In the genomic region with DNA sequence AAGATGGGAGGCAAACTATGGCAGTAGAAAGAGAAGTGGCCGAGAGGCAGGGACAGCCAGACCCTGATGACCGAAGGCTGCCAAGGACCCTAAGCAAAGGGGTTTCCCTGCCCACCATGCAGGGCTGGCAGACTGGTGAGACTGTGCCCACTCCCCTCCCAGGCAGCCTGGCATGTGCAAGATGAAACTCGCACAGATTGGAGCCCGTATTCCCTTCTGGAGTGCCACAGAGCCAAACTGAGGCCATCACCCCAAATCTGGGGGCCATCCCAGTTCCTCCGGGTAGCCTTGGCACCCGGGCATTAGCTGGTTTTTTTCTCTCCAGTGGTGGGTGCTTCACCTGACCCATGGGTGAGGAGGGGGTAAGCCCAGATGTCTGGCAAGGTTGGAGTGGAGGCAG, we compare ENCODE assay signal across 10 mouse cellular contexts. TPM values are rescaled to one million over a fixed set of nuclear protein-coding genes. Genes with fewer than 3 reads are reported as not detected.
DNase-seq lines count a peak whose midpoint lies in the region; ATAC-seq lines count a peak whose summit lies in the region.
"Had no signal": no experiment of that assay in that cellular context is flagged by ENCODE, and none has a peak within 500 bp of the region (broad histone marks: within the 10 kb centered on the region; RNA-seq: fewer than 3 reads in every experiment).

No protein-coding gene starts in this region.

- peaks cover 56% of the 10 kb centered on the region for H3K4me1 ChIP-seq in lung, embryonic 15.5 days
- H3K4me1 ChIP-seq in forebrain, embryonic 16.5 days (replicated peaks; ENCODE audit: control insufficient read depth, insufficient read depth, low read length): peaks cover 70% of the 10 kb centered on the region
- peaks cover 77% of the 10 kb centered on the region for H3K4me1 ChIP-seq in neural tube, embryonic 13.5 days (replicated peaks)

- intact Hi-C loops in heart, postnatal 14 days (cut with DNase I): loop anchor here (2.0 to 5.0 kb wide), 3 partner anchors 13 to 36 kb away; no protein-coding TSS in a partner anchor

- no peak for ATAC-seq in lung, embryonic 15.5 days (ENCODE audit: borderline replicate concordance, extremely low read depth, low FRiP score, low TSS enrichment)
- no peak for ATAC-seq in forebrain, embryonic 16.5 days
- no peak for ATAC-seq in neural tube, embryonic 13.5 days (ENCODE audit: low read depth)
- no peak for ATAC-seq in erythroblast, adult 5-6 weeks (replicated peaks; ENCODE audit: low FRiP score, poor library complexity, severe bottlenecking)
- ATAC-seq: inflammation-experienced regulatory T-cells, adult 6 months had no signal

- peak; percentile 94 for DNase-seq in heart, adult 11 months
- DNase-seq in heart, postnatal 14 days: no peak
- DNase-seq in lung, postnatal 25 days (ENCODE audit: low spot score): no peak
- DNase-seq in thymus, postnatal 10 days (ENCODE audit: low spot score in 2 of 2): no peak

- no peaks in the 10 kb centered on the region for H3K27me3 ChIP-seq in lung, embryonic 15.5 days
- no peaks in the 10 kb centered on the region for H3K27me3 ChIP-seq in forebrain, embryonic 16.5 days (replicated peaks; ENCODE audit: control insufficient read depth, insufficient read depth, low read length)
- H3K27me3 ChIP-seq in neural tube, embryonic 13.5 days: peaks cover 90% of the 10 kb centered on the region

- H3K9me3 ChIP-seq in lung, embryonic 15.5 days: no peaks in the 10 kb centered on the region
- H3K9me3 ChIP-seq in forebrain, embryonic 16.5 days (ENCODE audit: control insufficient read depth, low read length): no peaks in the 10 kb centered on the region
- H3K9me3 ChIP-seq in neural tube, embryonic 13.5 days: no peaks in the 10 kb centered on the region

- peak overlapping the region; percentile 86; the same call in 1 of the 2 replicates for H3K4me3 ChIP-seq in lung, embryonic 15.5 days
- H3K4me3 ChIP-seq in forebrain, embryonic 16.5 days (replicated peaks; ENCODE audit: low read length): peak overlapping the region; percentile 76
- peak overlapping the region; percentile 77 for H3K4me3 ChIP-seq in neural tube, embryonic 13.5 days

- 76% methylated on average over 6 of the region's 6 CpGs for WGBS in lung, embryonic 15.5 days
- WGBS in forebrain, embryonic 16.5 days: 34% methylated on average over 6 of the region's 6 CpGs
- WGBS in neural tube, embryonic 13.5 days: 72% methylated on average over 6 of the region's 6 CpGs

- H3K27ac ChIP-seq in lung, embryonic 15.5 days: no peak overlapping the region
- H3K27ac ChIP-seq in forebrain, embryonic 16.5 days (ENCODE audit: low read length): peak overlapping the region; percentile 99
- peak overlapping the region; percentile 42 for H3K27ac ChIP-seq in neural tube, embryonic 13.5 days (replicated peaks)
- H3K27ac ChIP-seq: liver, embryonic 14.5 days had no signal

- peaks cover 5% of the 10 kb centered on the region; the same call in 1 of the 2 replicates for H3K36me3 ChIP-seq in lung, embryonic 15.5 days
- no peaks in the 10 kb centered on the region for H3K36me3 ChIP-seq in forebrain, embryonic 16.5 days (ENCODE audit: control insufficient read depth, insufficient read depth)
- H3K36me3 ChIP-seq in neural tube, embryonic 13.5 days: no peaks in the 10 kb centered on the region

- peak overlapping the region; percentile 81 for H3K4me2 ChIP-seq in lung, embryonic 15.5 days
- H3K4me2 ChIP-seq in forebrain, embryonic 16.5 days (ENCODE audit: low read length): peak overlapping the region; percentile 73
- peak overlapping the region; percentile 83 for H3K4me2 ChIP-seq in neural tube, embryonic 13.5 days

- H3K9ac ChIP-seq in lung, embryonic 15.5 days: 0 out of 2 replicates have a peak overlapping the region, but pooled peaks have one; percentile 93
- H3K9ac ChIP-seq in forebrain, embryonic 16.5 days (replicated peaks; ENCODE audit: low read depth, low read length): peak overlapping the region; percentile 98
- H3K9ac ChIP-seq in neural tube, embryonic 13.5 days: peak overlapping the region; percentile 94
- H3K9ac ChIP-seq: liver, embryonic 14.5 days had no signal

RNA-seq across cellular contexts. Expression of a gene that starts 2.2 kb away (rescaled TPM):
- total RNA-seq in heart, postnatal 14 days (2021): 100 to 1,000 TPM; 276 to 280 TPM
- 39.2 and 42.7 TPM in 2 replicates for polyA plus RNA-seq in lung, embryonic 15.5 days (2015; fragmentation: Nextera tagmentation; extraction: Ambion mirVana)
- 440 and 546 TPM in 2 replicates for polyA plus RNA-seq in forebrain, embryonic 16.5 days (2015; fragmentation: Nextera tagmentation; extraction: Ambion mirVana)
- polyA plus RNA-seq in neural tube, embryonic 13.5 days (2015; fragmentation: Nextera tagmentation; extraction: Ambion mirVana): 28.7 and 34.4 TPM in 2 replicates
- total RNA-seq in erythroblast, adult 5-6 weeks (2015; ENCODE audit: low replicate concordance): 19.0 and 24.5 TPM in 2 replicates
- 7.9 and 14.1 TPM in 2 replicates for total RNA-seq in erythroblast, adult 5-6 weeks (2017; ENCODE audit: low replicate concordance)

RNA-seq across cellular contexts. Expression of a gene that starts 24.7 kb away (rescaled TPM):
- total RNA-seq in heart, postnatal 14 days (2021): 1 to 10 TPM; 6.1 to 6.4 TPM
- 6.0 and 6.3 TPM in 2 replicates for polyA plus RNA-seq in lung, embryonic 15.5 days (2015; fragmentation: Nextera tagmentation; extraction: Ambion mirVana)
- polyA plus RNA-seq in forebrain, embryonic 16.5 days (2015; fragmentation: Nextera tagmentation; extraction: Ambion mirVana): 8.2 and 8.7 TPM in 2 replicates
- polyA plus RNA-seq in neural tube, embryonic 13.5 days (2015; fragmentation: Nextera tagmentation; extraction: Ambion mirVana): 12.3 and 12.8 TPM in 2 replicates
- 2.3 TPM in 1 of 2 replicates, not detected in the other for total RNA-seq in erythroblast, adult 5-6 weeks (2015; ENCODE audit: low replicate concordance)
- 2.3 and 3.9 TPM in 2 replicates for total RNA-seq in erythroblast, adult 5-6 weeks (2017; ENCODE audit: low replicate concordance)

RNA-seq across cellular contexts. Expression of a gene that starts 33.4 kb away (rescaled TPM):
- total RNA-seq in heart, postnatal 14 days (2021): 10 to 100 TPM; 23.0 to 25.0 TPM
- 43.4 and 47.0 TPM in 2 replicates for polyA plus RNA-seq in lung, embryonic 15.5 days (2015; fragmentation: Nextera tagmentation; extraction: Ambion mirVana)
- 31.3 and 34.3 TPM in 2 replicates for polyA plus RNA-seq in forebrain, embryonic 16.5 days (2015; fragmentation: Nextera tagmentation; extraction: Ambion mirVana)
- 35.1 and 39.8 TPM in 2 replicates for polyA plus RNA-seq in neural tube, embryonic 13.5 days (2015; fragmentation: Nextera tagmentation; extraction: Ambion mirVana)
- 4.4 and 5.9 TPM in 2 replicates for total RNA-seq in erythroblast, adult 5-6 weeks (2015; ENCODE audit: low replicate concordance)
- 7.4 and 7.7 TPM in 2 replicates for total RNA-seq in erythroblast, adult 5-6 weeks (2017; ENCODE audit: low replicate concordance)

RNA-seq across cellular contexts. Expression of a gene that starts 42.5 kb away (rescaled TPM):
- 10 to 100 TPM; 78.9 to 79.9 TPM for total RNA-seq in heart, postnatal 14 days (2021)
- polyA plus RNA-seq in lung, embryonic 15.5 days (2015; fragmentation: Nextera tagmentation; extraction: Ambion mirVana): 112 and 127 TPM in 2 replicates
- polyA plus RNA-seq in forebrain, embryonic 16.5 days (2015; fragmentation: Nextera tagmentation; extraction: Ambion mirVana): 84.8 and 86.5 TPM in 2 replicates
- 69.9 and 74.2 TPM in 2 replicates for polyA plus RNA-seq in neural tube, embryonic 13.5 days (2015; fragmentation: Nextera tagmentation; extraction: Ambion mirVana)
- total RNA-seq in erythroblast, adult 5-6 weeks (2015; ENCODE audit: low replicate concordance): 379 and 406 TPM in 2 replicates
- total RNA-seq in erythroblast, adult 5-6 weeks (2017; ENCODE audit: low replicate concordance): 572 and 669 TPM in 2 replicates

RNA-seq across cellular contexts. Expression of a gene that starts 48.8 kb away (rescaled TPM):
- 100 to 1,000 TPM; 262 to 331 TPM for total RNA-seq in heart, postnatal 14 days (2021)
- 1,037 and 1,080 TPM in 2 replicates for polyA plus RNA-seq in lung, embryonic 15.5 days (2015; fragmentation: Nextera tagmentation; extraction: Ambion mirVana)
- 610 and 631 TPM in 2 replicates for polyA plus RNA-seq in forebrain, embryonic 16.5 days (2015; fragmentation: Nextera tagmentation; extraction: Ambion mirVana)
- polyA plus RNA-seq in neural tube, embryonic 13.5 days (2015; fragmentation: Nextera tagmentation; extraction: Ambion mirVana): 766 and 971 TPM in 2 replicates
- 255 and 289 TPM in 2 replicates for total RNA-seq in erythroblast, adult 5-6 weeks (2015; ENCODE audit: low replicate concordance)
- 800 and 908 TPM in 2 replicates for total RNA-seq in erythroblast, adult 5-6 weeks (2017; ENCODE audit: low replicate concordance)

Comparison
In these comparisons a context has a peak if more than half of its experiments do, and no peak if none do; other contexts are left out.
1. RNA of a gene that starts 2.2 kb away (polyA plus RNA-seq): 440 to 546 TPM in forebrain, embryonic 16.5 days; 39.2 to 42.7 TPM in lung, embryonic 15.5 days and 28.7 to 34.4 TPM in neural tube, embryonic 13.5 days; every median in the first group is over 10 times any median in the second.
2. Peak in every context shown above with its lines, with median percentiles within 50 percentile points of each other: H3K4me2 ChIP-seq, H3K4me3 ChIP-seq and H3K9ac ChIP-seq.